In the genomic region with DNA sequence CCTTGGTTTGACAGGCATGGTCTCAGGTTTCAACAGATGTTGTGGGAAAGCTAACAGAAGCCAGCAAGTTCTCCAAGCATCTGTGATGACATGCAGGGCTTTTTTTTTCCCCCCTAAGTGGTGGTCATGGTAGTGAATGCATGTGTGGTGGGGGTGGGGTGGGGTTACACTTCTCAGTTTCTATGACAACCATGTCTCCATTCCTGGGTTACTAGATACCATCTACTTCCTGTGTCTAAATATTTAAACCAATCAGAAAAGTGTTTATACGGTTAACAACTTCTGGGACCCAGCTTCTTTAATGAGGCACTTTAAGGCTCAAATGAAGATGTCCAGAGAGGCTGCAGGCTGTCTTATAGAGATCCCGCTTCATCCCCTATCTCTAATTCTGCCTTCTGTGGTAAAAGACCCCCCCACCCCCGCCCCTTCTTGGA, we compare ENCODE assay signal across 8 mouse cellular contexts. TPM values are rescaled to one million over a fixed set of nuclear protein-coding genes. Genes with fewer than 3 reads are reported as not detected.
DNase-seq lines count a peak whose midpoint lies in the region; ATAC-seq and TF ChIP-seq lines count a peak whose summit lies in the region.

No protein-coding gene starts in this region.

- no peaks in the 10 kb centered on the region for H3K9me3 ChIP-seq in lung, postnatal 0 days (ENCODE audit: low read length)
- no peaks in the 10 kb centered on the region for H3K9me3 ChIP-seq in embryonic facial prominence, embryonic 11.5 days (replicated peaks; ENCODE audit: control insufficient read depth, low read length)
- no peaks in the 10 kb centered on the region for H3K9me3 ChIP-seq in hindbrain, postnatal 0 days (ENCODE audit: low read length)
- H3K9me3 ChIP-seq in midbrain, embryonic 14.5 days (ENCODE audit: control insufficient read depth, low read length) = no peaks in the 10 kb centered on the region

- no peak for DNase-seq in lung, postnatal 0 days (ENCODE audit: low spot score)
- no peak for DNase-seq in lung, adult 2 months
- peak; percentile 86 for DNase-seq in embryonic facial prominence, embryonic 11.5 days (ENCODE audit: low spot score)
- DNase-seq in hindbrain, postnatal 0 days (ENCODE audit: low spot score) = peak; percentile 60
- peak; percentile 47 for DNase-seq in midbrain, embryonic 14.5 days
- no peak for DNase-seq in cerebellum, adult 9-11 months
- no peak for DNase-seq in cerebellum, adult 18-20 months
- no peak for DNase-seq in cerebellum, postnatal 36 days

- peak overlapping the region; percentile 84 for H3K4me2 ChIP-seq in lung, postnatal 0 days (replicated peaks; ENCODE audit: low read depth, low read length)
- peak overlapping the region; percentile 71 for H3K4me2 ChIP-seq in embryonic facial prominence, embryonic 11.5 days (ENCODE audit: low read depth, low read length)
- H3K4me2 ChIP-seq in hindbrain, postnatal 0 days (ENCODE audit: low read depth, low read length) = peak overlapping the region; percentile 68
- H3K4me2 ChIP-seq in midbrain, embryonic 14.5 days (ENCODE audit: low read length) = peak overlapping the region; percentile 83

- 0 out of 2 replicates have a peak overlapping the region, but pooled peaks have one; percentile 85 for H3K27ac ChIP-seq in lung, postnatal 0 days (ENCODE audit: low read length)
- H3K27ac ChIP-seq in embryonic facial prominence, embryonic 11.5 days (replicated peaks; ENCODE audit: low read depth, low read length) = no peak overlapping the region
- H3K27ac ChIP-seq in hindbrain, postnatal 0 days = peak overlapping the region; percentile 86; the same call in 1 of the 2 replicates
- H3K27ac ChIP-seq in midbrain, embryonic 14.5 days (replicated peaks; ENCODE audit: low read depth, low read length) = no peak overlapping the region; the same call in 1 of the 2 replicates

- ATAC-seq in lung, postnatal 0 days = peak; percentile 8
- no peak for ATAC-seq in embryonic facial prominence, embryonic 11.5 days (replicated peaks; ENCODE audit: insufficient number of reproducible peaks, low FRiP score, low TSS enrichment, low read depth)
- no peak for ATAC-seq in hindbrain, postnatal 0 days
- no peak for ATAC-seq in midbrain, embryonic 14.5 days (ENCODE audit: low FRiP score, low TSS enrichment)

- H3K36me3 ChIP-seq in lung, postnatal 0 days (ENCODE audit: insufficient read depth, low read length) = no peaks in the 10 kb centered on the region
- no peaks in the 10 kb centered on the region for H3K36me3 ChIP-seq in embryonic facial prominence, embryonic 11.5 days (replicated peaks; ENCODE audit: control insufficient read depth, insufficient read depth, low read depth, low read length)
- no peaks in the 10 kb centered on the region for H3K36me3 ChIP-seq in hindbrain, postnatal 0 days (ENCODE audit: insufficient read depth, low read length)
- no peaks in the 10 kb centered on the region for H3K36me3 ChIP-seq in midbrain, embryonic 14.5 days (ENCODE audit: control insufficient read depth, insufficient read depth, low read length)

- TF ChIP-seq POLR2A in lung, adult 2 months (IDR thresholded peaks at IDR 0.05; ENCODE audit: borderline replicate concordance, extremely low read depth, low read depth, low read length) = no peak

- no peak for TF ChIP-seq EP300 in lung, postnatal 0 days (IDR thresholded peaks at IDR 0.05)

- no peak overlapping the region; the same call in 1 of the 2 replicates for H3K4me3 ChIP-seq in lung, postnatal 0 days (ENCODE audit: low read depth, low read length)
- H3K4me3 ChIP-seq in lung, adult 2 months (replicated peaks; ENCODE audit: extremely low read depth, low read depth, low read length) = no peak overlapping the region
- H3K4me3 ChIP-seq in embryonic facial prominence, embryonic 11.5 days (ENCODE audit: low read depth, low read length) = peak overlapping the region; percentile 16
- peak overlapping the region; percentile 83 for H3K4me3 ChIP-seq in hindbrain, postnatal 0 days (ENCODE audit: low read length)
- peak overlapping the region; percentile 82 for H3K4me3 ChIP-seq in midbrain, embryonic 14.5 days (replicated peaks; ENCODE audit: low read depth, low read length)

- H3K9ac ChIP-seq in lung, postnatal 0 days (replicated peaks; ENCODE audit: low read depth) = no peak overlapping the region
- H3K9ac ChIP-seq in embryonic facial prominence, embryonic 11.5 days (replicated peaks; ENCODE audit: low read length) = no peak overlapping the region
- peak overlapping the region; percentile 85 for H3K9ac ChIP-seq in hindbrain, postnatal 0 days (replicated peaks; ENCODE audit: low read length)
- peak overlapping the region; percentile 83; the same call in 1 of the 2 replicates for H3K9ac ChIP-seq in midbrain, embryonic 14.5 days (replicated peaks; ENCODE audit: low read length)

- no peaks in the 10 kb centered on the region for H3K27me3 ChIP-seq in lung, postnatal 0 days (replicated peaks; ENCODE audit: insufficient read depth, low read length)
- no peaks in the 10 kb centered on the region for H3K27me3 ChIP-seq in embryonic facial prominence, embryonic 11.5 days (ENCODE audit: control insufficient read depth, insufficient read depth, low read length)
- H3K27me3 ChIP-seq in hindbrain, postnatal 0 days (ENCODE audit: insufficient read depth, low read length) = no peaks in the 10 kb centered on the region
- no peaks in the 10 kb centered on the region for H3K27me3 ChIP-seq in midbrain, embryonic 14.5 days (ENCODE audit: control insufficient read depth, insufficient read depth, low read length)

- 9% methylated on average over 3 of the region's 3 CpGs for WGBS in lung, postnatal 0 days
- 27% methylated on average over 3 of the region's 3 CpGs for WGBS in lung, adult 2 months
- WGBS in embryonic facial prominence, embryonic 11.5 days = 19% methylated on average over 3 of the region's 3 CpGs
- WGBS in hindbrain, postnatal 0 days = 19% methylated on average over 3 of the region's 3 CpGs
- 8% methylated on average over 3 of the region's 3 CpGs for WGBS in midbrain, embryonic 14.5 days

- H3K4me1 ChIP-seq in lung, postnatal 0 days (ENCODE audit: insufficient read depth, low read depth, low read length) = peaks cover 8% of the 10 kb centered on the region; the same call in 1 of the 2 replicates
- peaks cover 8% of the 10 kb centered on the region for H3K4me1 ChIP-seq in lung, adult 2 months (ENCODE audit: control insufficient read depth, insufficient read depth, low read length)
- H3K4me1 ChIP-seq in embryonic facial prominence, embryonic 11.5 days (ENCODE audit: control insufficient read depth, insufficient read depth, low read length) = peaks cover 5% of the 10 kb centered on the region; the same call in 1 of the 2 replicates
- H3K4me1 ChIP-seq in hindbrain, postnatal 0 days (ENCODE audit: insufficient read depth, low read length) = peaks cover 15% of the 10 kb centered on the region
- H3K4me1 ChIP-seq in midbrain, embryonic 14.5 days (ENCODE audit: control insufficient read depth, insufficient read depth, low read length) = peaks cover 12% of the 10 kb centered on the region

- TF ChIP-seq CTCF in lung, postnatal 0 days (IDR thresholded peaks at IDR 0.05) = no peak
- no peak for TF ChIP-seq CTCF in lung, adult 2 months (IDR thresholded peaks at IDR 0.05; ENCODE audit: insufficient read depth, low read length)
- no peak for TF ChIP-seq CTCF in hindbrain, postnatal 0 days (IDR thresholded peaks at IDR 0.05; ENCODE audit: low read depth)

RNA-seq across cellular contexts. Expression of a gene that starts 2.0 kb away (rescaled TPM):
- 91.0 and 94.3 TPM in 2 replicates for polyA plus RNA-seq in lung, postnatal 0 days (2015; fragmentation: Nextera tagmentation; extraction: Ambion mirVana)
- 43.6 and 48.2 TPM in 2 replicates for polyA plus RNA-seq in lung, adult 2 months (2012; rRNA removed)
- polyA plus RNA-seq in embryonic facial prominence, embryonic 11.5 days (2014; fragmentation: Nextera tagmentation; extraction: Ambion mirVana) = 80.5 and 83.1 TPM in 2 replicates
- 40.6 and 50.4 TPM in 2 replicates for total RNA-seq in hindbrain, postnatal 0 days (2014; rRNA removed)
- 69.0 and 70.5 TPM in 2 replicates for polyA plus RNA-seq in hindbrain, postnatal 0 days (2015; fragmentation: Nextera tagmentation; extraction: Ambion mirVana)
- polyA plus RNA-seq in midbrain, embryonic 14.5 days (2014; fragmentation: Nextera tagmentation; extraction: Ambion mirVana) = 81.4 and 91.3 TPM in 2 replicates

Comparison
In these comparisons a context has a peak if more than half of its experiments do, and no peak if none do; other contexts are left out.
1. DNase-seq: peak in embryonic facial prominence, embryonic 11.5 days (single experiment), hindbrain, postnatal 0 days (single experiment) and midbrain, embryonic 14.5 days (single experiment); none in lung, postnatal 0 days (single experiment), lung, adult 2 months (single experiment), cerebellum, adult 9-11 months (single experiment), cerebellum, adult 18-20 months (0 of 2) and cerebellum, postnatal 36 days (0 of 2).
2. H3K27ac ChIP-seq: peak in lung, postnatal 0 days (single experiment) and hindbrain, postnatal 0 days (single experiment); none in embryonic facial prominence, embryonic 11.5 days (single experiment) and midbrain, embryonic 14.5 days (single experiment).
3. H3K4me3 ChIP-seq: peak in embryonic facial prominence, embryonic 11.5 days (single experiment), hindbrain, postnatal 0 days (single experiment) and midbrain, embryonic 14.5 days (single experiment); none in lung, postnatal 0 days (single experiment) and lung, adult 2 months (single experiment).
4. H3K9ac ChIP-seq: peak in hindbrain, postnatal 0 days (single experiment) and midbrain, embryonic 14.5 days (single experiment); none in lung, postnatal 0 days (single experiment) and embryonic facial prominence, embryonic 11.5 days (single experiment).
5. Peak in every context shown above with its lines, with median percentiles within 50 percentile points of each other: H3K4me2 ChIP-seq.